ENCODE assay signal across 8 mouse cellular contexts in the genomic region with DNA sequence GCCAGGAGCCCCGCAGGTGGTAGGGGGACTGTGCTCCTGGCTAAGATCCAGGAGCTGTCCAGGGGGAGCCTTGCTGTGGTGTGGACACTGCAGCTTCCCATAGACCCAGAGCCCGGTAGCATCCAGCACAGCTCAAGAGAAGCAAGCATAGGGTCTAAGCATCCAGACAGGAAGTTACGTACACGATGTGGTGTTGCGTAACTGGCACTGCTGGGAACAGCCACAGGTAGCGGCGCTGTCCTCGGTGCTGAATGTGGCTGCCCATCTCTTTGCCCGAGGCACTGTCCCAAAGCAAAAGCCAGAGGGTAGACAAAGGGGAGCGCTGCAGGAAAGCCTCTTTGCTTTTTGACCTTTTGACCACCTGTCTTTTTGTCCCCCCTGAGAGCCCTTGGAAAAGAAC. TPM values are rescaled to one million over a fixed set of nuclear protein-coding genes. Genes with fewer than 3 reads are reported as not detected.
DNase-seq lines count a peak whose midpoint lies in the region; ATAC-seq and TF ChIP-seq lines count a peak whose summit lies in the region.
"Had no signal": no experiment of that assay in that cellular context is flagged by ENCODE, and none has a peak within 500 bp of the region (broad histone marks: within the 10 kb centered on the region; RNA-seq: fewer than 3 reads in every experiment).

No protein-coding gene starts in this region.

- no peak overlapping the region for H3K27ac ChIP-seq in hindbrain, embryonic 16.5 days (ENCODE audit: low read depth, low read length)
- H3K27ac ChIP-seq: lung, embryonic 15.5 days had no signal

- H3K4me3 ChIP-seq in lung, adult 2 months (replicated peaks; ENCODE audit: extremely low read depth, low read depth, low read length), result no peak overlapping the region
- no peak overlapping the region for H3K4me3 ChIP-seq in hindbrain, embryonic 16.5 days (ENCODE audit: low read length)
- H3K4me3 ChIP-seq: lung, embryonic 15.5 days had no signal

- DNase-seq in lung, adult 2 months, result peak; percentile 23
- no peak for DNase-seq in lung, postnatal 25 days (ENCODE audit: low spot score)
- DNase-seq in c-Kit-positive CD71-negative TER-119-negative erythroid progenitor cells, embryonic 14.5 days (ENCODE audit: low read depth), result peak; percentile 42
- peak; percentile 40 to 77 for DNase-seq in kidney, postnatal 36 days
- peak; percentile 62 for DNase-seq in retina, embryonic 14.5 days (ENCODE audit: low spot score)
- DNase-seq in frontal cortex, postnatal 14 days (ENCODE audit: low spot score in 2 of 2), result no peak

- ATAC-seq in hindbrain, embryonic 16.5 days, result no peak

- H3K27me3 ChIP-seq in hindbrain, embryonic 16.5 days (replicated peaks; ENCODE audit: control insufficient read depth, insufficient read depth, low read length), result no peaks in the 10 kb centered on the region

- no peaks in the 10 kb centered on the region for H3K36me3 ChIP-seq in hindbrain, embryonic 16.5 days (ENCODE audit: control insufficient read depth, insufficient read depth, low read length)
- H3K36me3 ChIP-seq: lung, embryonic 15.5 days had no signal

- H3K9ac ChIP-seq in hindbrain, embryonic 16.5 days (ENCODE audit: low read depth, low read length), result no peak overlapping the region
- H3K9ac ChIP-seq: lung, embryonic 15.5 days had no signal

- H3K4me2 ChIP-seq in hindbrain, embryonic 16.5 days (ENCODE audit: low read length), result no peak overlapping the region
- H3K4me2 ChIP-seq: lung, embryonic 15.5 days had no signal

- TF ChIP-seq CTCF in lung, adult 2 months (IDR thresholded peaks at IDR 0.05; ENCODE audit: insufficient read depth, low read length), result no peak

- no peaks in the 10 kb centered on the region for H3K9me3 ChIP-seq in hindbrain, embryonic 16.5 days (ENCODE audit: control insufficient read depth, low read length)
- H3K9me3 ChIP-seq: lung, embryonic 15.5 days had no signal

- no peak for TF ChIP-seq POLR2A in lung, adult 2 months (IDR thresholded peaks at IDR 0.05; ENCODE audit: borderline replicate concordance, extremely low read depth, low read depth, low read length)

- WGBS in lung, adult 2 months, result 15% methylated on average over 10 of the region's 10 CpGs
- 15% methylated on average over 10 of the region's 10 CpGs for WGBS in hindbrain, embryonic 16.5 days

- no peaks in the 10 kb centered on the region for H3K4me1 ChIP-seq in lung, adult 2 months (ENCODE audit: control insufficient read depth, insufficient read depth, low read length)
- no peaks in the 10 kb centered on the region for H3K4me1 ChIP-seq in hindbrain, embryonic 16.5 days (ENCODE audit: control insufficient read depth, insufficient read depth, low read depth, low read length)
- H3K4me1 ChIP-seq: lung, embryonic 15.5 days had no signal

RNA-seq across cellular contexts. Expression of a gene that starts 6.1 kb away (rescaled TPM):
- 6.0 and 9.2 TPM in 2 replicates for polyA plus RNA-seq in lung, adult 2 months (2012; rRNA removed)
- 1.2 and 2.4 TPM in 2 replicates for polyA plus RNA-seq in hindbrain, embryonic 16.5 days (2015; fragmentation: Nextera tagmentation; extraction: Ambion mirVana)

RNA-seq across cellular contexts. Expression of a gene that starts 43.3 kb away (rescaled TPM):
- polyA plus RNA-seq in lung, adult 2 months (2012; rRNA removed), result 4.2 and 4.5 TPM in 2 replicates
- 6.2 and 6.4 TPM in 2 replicates for polyA plus RNA-seq in hindbrain, embryonic 16.5 days (2015; fragmentation: Nextera tagmentation; extraction: Ambion mirVana)

RNA-seq across cellular contexts. Expression of a gene that starts 51.3 kb away (rescaled TPM):
- 42.8 and 53.8 TPM in 2 replicates for polyA plus RNA-seq in lung, adult 2 months (2012; rRNA removed)
- polyA plus RNA-seq in hindbrain, embryonic 16.5 days (2015; fragmentation: Nextera tagmentation; extraction: Ambion mirVana), result 12.0 and 13.2 TPM in 2 replicates

Comparison
In these comparisons a context has a peak if more than half of its experiments do, and no peak if none do; other contexts are left out.
1. DNase-seq: peak in lung, adult 2 months (single experiment), c-Kit-positive CD71-negative TER-119-negative erythroid progenitor cells, embryonic 14.5 days (single experiment), kidney, postnatal 36 days (2 of 2) and retina, embryonic 14.5 days (single experiment); none in lung, postnatal 25 days (single experiment) and frontal cortex, postnatal 14 days (0 of 2).